ENCODE assay signal across 8 mouse cellular contexts in genomic region chr15:84662952-84663684, GRCm38 (mm10). TPM values are rescaled to one million over a fixed set of nuclear protein-coding genes. Genes with fewer than 3 reads are reported as not detected.
A peak's percentile ranks its signal among the peaks of the same experiment; 100 is the strongest.
DNase-seq lines count a peak whose midpoint lies in the region; ATAC-seq and TF ChIP-seq lines count a peak whose summit lies in the region.

No protein-coding gene starts in this region.

- H3K4me1 ChIP-seq in embryonic facial prominence, embryonic 13.5 days = peaks cover 57% of the 10 kb centered on the region
- H3K4me1 ChIP-seq in heart, embryonic 15.5 days (replicated peaks) = peaks cover 22% of the 10 kb centered on the region

- no peak overlapping the region for H3K27ac ChIP-seq in embryonic facial prominence, embryonic 13.5 days
- no peak overlapping the region for H3K27ac ChIP-seq in heart, embryonic 15.5 days

- peak overlapping the region; percentile 81 for H3K4me2 ChIP-seq in embryonic facial prominence, embryonic 13.5 days
- H3K4me2 ChIP-seq in heart, embryonic 15.5 days = peak overlapping the region; percentile 88

- H3ac ChIP-seq in C2C12 (ENCODE audit: control insufficient read depth, insufficient read length, low read depth) = peak overlapping the region; percentile 27

- H3K9me3 ChIP-seq in embryonic facial prominence, embryonic 13.5 days = no peaks in the 10 kb centered on the region
- H3K9me3 ChIP-seq in heart, embryonic 15.5 days (replicated peaks) = no peaks in the 10 kb centered on the region

- WGBS in embryonic facial prominence, embryonic 13.5 days = under 1% methylated on average over 54 of the region's 56 CpGs
- WGBS in heart, embryonic 15.5 days = under 1% methylated on average over 56 of the region's 56 CpGs

- peak overlapping the region; percentile 72 for H3K9ac ChIP-seq in embryonic facial prominence, embryonic 13.5 days
- H3K9ac ChIP-seq in heart, embryonic 15.5 days = peak overlapping the region; percentile 49

- ATAC-seq in embryonic facial prominence, embryonic 13.5 days (ENCODE audit: insufficient number of reproducible peaks, insufficient read depth, low FRiP score, low TSS enrichment, low read depth) = peak; percentile 49
- peak; percentile 78 for ATAC-seq in heart, embryonic 15.5 days (replicated peaks; ENCODE audit: insufficient number of reproducible peaks, insufficient read depth, low FRiP score, low read depth)

- no peak overlapping the region for H3K4me3 ChIP-seq in C2C12 (ENCODE audit: insufficient read depth, poor library complexity, severe bottlenecking)
- peak overlapping the region; percentile 62 for H3K4me3 ChIP-seq in embryonic facial prominence, embryonic 13.5 days
- peak overlapping the region; percentile 57 for H3K4me3 ChIP-seq in heart, embryonic 15.5 days

- no peaks in the 10 kb centered on the region for H3K79me2 ChIP-seq in C2C12 (ENCODE audit: control insufficient read depth, insufficient read depth)

- no peaks in the 10 kb centered on the region for H3K36me3 ChIP-seq in C2C12 (ENCODE audit: control insufficient read depth, insufficient read depth)
- H3K36me3 ChIP-seq in embryonic facial prominence, embryonic 13.5 days = no peaks in the 10 kb centered on the region
- no peaks in the 10 kb centered on the region for H3K36me3 ChIP-seq in heart, embryonic 15.5 days

- no peaks in the 10 kb centered on the region for H3K27me3 ChIP-seq in C2C12 (ENCODE audit: control insufficient read depth, insufficient read depth, insufficient read length)
- peaks cover 16% of the 10 kb centered on the region for H3K27me3 ChIP-seq in embryonic facial prominence, embryonic 13.5 days
- H3K27me3 ChIP-seq in heart, embryonic 15.5 days = peaks cover 11% of the 10 kb centered on the region; the same call in 1 of the 2 replicates

- no peak for TF ChIP-seq CTCF in C2C12 (IDR thresholded peaks at IDR 0.05; ENCODE audit: control insufficient read depth, insufficient read depth, insufficient read length)

- peak; percentile 73 for DNase-seq in WW6 (ENCODE audit: low read depth, low spot score)
- peak; percentile 84 for DNase-seq in kidney, postnatal 14 days
- peak; percentile 78 for DNase-seq in lung, postnatal 14 days
- peak; percentile 82 for DNase-seq in ovary, postnatal 36 days (ENCODE audit: low spot score)
- peak; percentile 73 to 78 for DNase-seq in thymus, postnatal 36 days

- H3K79me3 ChIP-seq in C2C12 (ENCODE audit: low read depth) = no peaks in the 10 kb centered on the region

TF ChIP-seq in C2C12, 6 proteins besides CTCF, POLR2A, EP300 and RAD21:
- TF ChIP-seq MYOG (IDR thresholded peaks at IDR 0.05; ENCODE audit: control insufficient read depth, extremely low read depth, insufficient read length) = no peak
- TF ChIP-seq CEBPB (IDR thresholded peaks at IDR 0.05; ENCODE audit: low read depth) = no peak
- no peak for TF ChIP-seq MYOD1 (IDR thresholded peaks at IDR 0.05; ENCODE audit: control insufficient read depth, insufficient read length, low read depth)

RNA-seq across cellular contexts. Expression of gene Prr5, which starts 6.3 kb away (rescaled TPM):
- polyA plus RNA-seq in C2C12 (2012; fragmentation: generic; extraction: Trizol) = 9.9 TPM
- 18.8 and 20.7 TPM in 2 replicates for polyA plus RNA-seq in embryonic facial prominence, embryonic 13.5 days (2015; fragmentation: Nextera tagmentation; extraction: Ambion mirVana)
- 11.8 and 18.0 TPM in 2 replicates for polyA plus RNA-seq in heart, embryonic 15.5 days (2015; fragmentation: Nextera tagmentation; extraction: Ambion mirVana)

RNA-seq across cellular contexts. Expression of gene Arhgap8, which starts 56.7 kb away (rescaled TPM):
- polyA plus RNA-seq in C2C12 (2012; fragmentation: generic; extraction: Trizol) = not detected
- polyA plus RNA-seq in embryonic facial prominence, embryonic 13.5 days (2015; fragmentation: Nextera tagmentation; extraction: Ambion mirVana) = 3.9 and 6.0 TPM in 2 replicates
- polyA plus RNA-seq in heart, embryonic 15.5 days (2015; fragmentation: Nextera tagmentation; extraction: Ambion mirVana) = 3.5 and 8.6 TPM in 2 replicates
